Mouse (Mus musculus): Measurements from ENCODE around the gene Tpra1.

Tpra1 gene

GRCm38 (mm10) chr6:88890832-88891231, 11.2 kb upstream of the Tpra1 start:
- DNase-seq (ENCODE audit: low read depth, low spot score), result no peak

GRCm38 (mm10) chr6:88893559-88893958, 8.5 kb upstream of the Tpra1 start:
- DNase-seq (ENCODE audit: low read depth, low spot score), result peak; percentile 87

- DNase-seq (ENCODE audit: low read depth, low spot score), result peak; percentile 87
These were observed 6.1 kb upstream of the Tpra1 start for GRCm38 (mm10) chr6:88895943-88896342.

GRCm38 (mm10) chr6:88897246-88897645, 4.8 kb upstream of the Tpra1 start:
- no peak for DNase-seq (ENCODE audit: low read depth, low spot score)

GRCm38 (mm10) chr6:88898534-88899048, 3.5 kb upstream of the Tpra1 start, which contains the start of gene Mcm2:
Mcm2 (minus strand) TSS chr6:88898780.
- DNase-seq (ENCODE audit: low read depth, low spot score), result peak; percentile 99

- no peak for DNase-seq (ENCODE audit: low read depth, low spot score)
These were observed 3.0 kb upstream of the Tpra1 start for GRCm38 (mm10) chr6:88899086-88899485.

- DNase-seq (ENCODE audit: low read depth, low spot score), result no peak
These were observed 2.4 kb upstream of the Tpra1 start for GRCm38 (mm10) chr6:88899628-88900027.

GRCm38 (mm10) chr6:88901471-88901870, 580 bp upstream of the Tpra1 start:
- no peak for DNase-seq (ENCODE audit: low read depth, low spot score)

GRCm38 (mm10) chr6:88903708-88904107, 1.7 kb downstream of the Tpra1 start:
- no peak for DNase-seq (ENCODE audit: low read depth, low spot score)

- no peak for DNase-seq (ENCODE audit: low read depth, low spot score)
These were observed 2.5 kb downstream of the Tpra1 start for GRCm38 (mm10) chr6:88904456-88904974.

- no peak for DNase-seq (ENCODE audit: low read depth, low spot score)
These were observed 3.0 kb downstream of the Tpra1 start for GRCm38 (mm10) chr6:88905042-88905441.

GRCm38 (mm10) chr6:88906369-88907108, 4.5 kb downstream of the Tpra1 start:
- peak; percentile 89 for DNase-seq (ENCODE audit: low read depth, low spot score)

GRCm38 (mm10) chr6:88909151-88909550, 7.1 kb downstream of the Tpra1 start:
- DNase-seq (ENCODE audit: low read depth, low spot score), result no peak

GRCm38 (mm10) chr6:88913022-88913421, 11.0 kb downstream of the Tpra1 start:
- no peak for DNase-seq (ENCODE audit: low read depth, low spot score)

GRCm38 (mm10) chr6:88913440-88913839, 11.4 kb downstream of the Tpra1 start:
- no peak for DNase-seq (ENCODE audit: low read depth, low spot score)

GRCm38 (mm10) chr6:88914799-88915198, 12.7 kb downstream of the Tpra1 start:
- no peak for DNase-seq (ENCODE audit: low read depth, low spot score)

GRCm38 (mm10) chr6:88915510-88915909, 13.5 kb downstream of the Tpra1 start:
- no peak for DNase-seq (ENCODE audit: low read depth, low spot score)

- peak; percentile 84 for DNase-seq (ENCODE audit: low read depth, low spot score)
These were observed 14.1 kb downstream of the Tpra1 start for GRCm38 (mm10) chr6:88916153-88916552.

- no peak for DNase-seq (ENCODE audit: low read depth, low spot score)
These were observed 16.8 kb downstream of the Tpra1 start for GRCm38 (mm10) chr6:88918802-88919201.

- no peak for DNase-seq (ENCODE audit: low read depth, low spot score)
These were observed 22.6 kb downstream of the Tpra1 start for GRCm38 (mm10) chr6:88924502-88925275.

GRCm38 (mm10) chr6:88925640-88926205, 23.7 kb downstream of the Tpra1 start:
- DNase-seq (ENCODE audit: low read depth, low spot score), result peak; percentile 73

GRCm38 (mm10) chr6:88926870-88927269, 24.8 kb downstream of the Tpra1 start:
- no peak for DNase-seq (ENCODE audit: low read depth, low spot score)

Measured in ZHBTc4 (cell line).